Mouse (Mus musculus): ENCODE measurements around the gene Tars.

Tars gene

GRCm38 (mm10) chr15:11361824-11362223 is 37.6 kb downstream of the Tars start:
- no peak for DNase-seq (ENCODE audit: low read depth)

- no peak for DNase-seq (ENCODE audit: low read depth)
Measured at GRCm38 (mm10) chr15:11360888-11361287, 38.6 kb downstream of the Tars start.

GRCm38 (mm10) chr15:11357501-11357900 is 42.0 kb downstream of the Tars start:
- no peak for DNase-seq (ENCODE audit: low read depth)

GRCm38 (mm10) chr15:11355865-11356264 is 43.6 kb downstream of the Tars start:
- no peak for DNase-seq (ENCODE audit: low read depth)

- no peak for DNase-seq (ENCODE audit: low read depth)
Measured at GRCm38 (mm10) chr15:11339467-11340180, 59.8 kb downstream of the Tars start.
